Mouse (Mus musculus) kidney, postnatal 0 days (tissue): ENCODE measurements around the gene Ficd. TPM values are rescaled to one million over a fixed set of nuclear protein-coding genes. Genes with fewer than 3 reads are reported as not detected.

Source experiments
- ATAC-seq: fragments of 200-750 bp; cut with Nextera tagmentation; replicated peaks from 2 replicates; pipeline ENCODE4 v1.8.0; 2017; ENCODE audit warnings: low read depth, moderate number of reproducible peaks, moderate TSS enrichment, moderate library complexity; ENCODE audit not compliant: low FRiP score
- DNase-seq: peaks from one replicate; pipeline ENCODE4 v3.0.0-alpha.2; 2016; ENCODE audit warnings: low spot score
- H3K27ac ChIP-seq: fragments of 300-500 bp; sonication (generic); 2 replicates; pipeline ENCODE4 v1.5.1; 2014; ENCODE audit warnings: mild to moderate bottlenecking
- H3K27me3 ChIP-seq: fragments of 300-500 bp; sonication (generic); 2 replicates; pipeline ENCODE4 v1.6.1; 2014; ENCODE audit warnings: low read length, mixed read lengths; ENCODE audit not compliant: insufficient read depth
- H3K36me3 ChIP-seq: fragments of 300-500 bp; sonication (generic); 2 replicates; pipeline ENCODE4 v1.6.1; 2014; ENCODE audit warnings: low read length, mixed read lengths; ENCODE audit not compliant: insufficient read depth
- H3K4me1 ChIP-seq: fragments of 300-500 bp; sonication (generic); replicated peaks from 2 replicates; pipeline ENCODE4 v1.6.1; 2014; ENCODE audit warnings: antibody characterized with exemption, low read length, mixed read lengths; ENCODE audit not compliant: insufficient read depth
- H3K4me2 ChIP-seq: fragments of 300-500 bp; sonication (generic); 2 replicates; pipeline ENCODE4 v1.6.1; 2014; ENCODE audit warnings: mild to moderate bottlenecking, low read length, moderate library complexity, mixed read lengths
- H3K4me3 ChIP-seq: fragments of 300-500 bp; sonication (generic); replicated peaks from 2 replicates; pipeline ENCODE4 v1.5.1; 2014; ENCODE audit warnings: low read depth, low read length
- H3K9ac ChIP-seq: fragments of 300-500 bp; sonication (generic); 2 replicates; pipeline ENCODE4 v1.6.1; 2014; ENCODE audit warnings: low read depth, low read length
- H3K9me3 ChIP-seq: fragments of 300-500 bp; sonication (generic); replicated peaks from 2 replicates; pipeline ENCODE4 v1.6.1; 2016; ENCODE audit warnings: low read length, inconsistent platforms, mixed read lengths
- CTCF ChIP-seq: IDR thresholded peaks from 2 replicates; pipeline ENCODE4 v1.5.1; 2016; ENCODE audit warnings: antibody characterized with exemption, low read depth, mild to moderate bottlenecking, moderate library complexity
- WGBS: fragments of 180-500 bp; shearing (Covaris S2); extraction: QIAGEN DNeasy Blood & Tissue Kit; methylation state at CpG from one replicate; pipeline ENCODE4 v1.1.7; 2014; 5-methylcytosine and 5-hydroxymethylcytosine counted together
- polyA plus RNA-seq: library from polyadenylated mRNA; unstranded; fragments of >200 nt; fragmentation: Nextera tagmentation; extraction: Ambion mirVana; gene quantifications from 2 replicates; pipeline ENCODE4 v1.2.1, GENCODE M21; 2015

Gene Ficd
- polyA plus RNA-seq, 1 experiment from 2014 or later, result 5.4 TPM

- no peak overlapping the region for H3K4me3 ChIP-seq
- DNase-seq (no peak), ATAC-seq (no peak)
- H3K9me3 ChIP-seq, result no peaks in the 10 kb centered on the region
- no peak overlapping the region for H3K9ac ChIP-seq
- no peak overlapping the region for H3K27ac ChIP-seq
- 71% methylated on average over 7 of the region's 7 CpGs for whole genome bisulfite sequencing
- no peaks in the 10 kb centered on the region for H3K27me3 ChIP-seq
- no peaks in the 10 kb centered on the region for H3K36me3 ChIP-seq
- H3K4me1 ChIP-seq, result no peaks in the 10 kb centered on the region
- no peak for TF ChIP-seq CTCF
- H3K4me2 ChIP-seq, result no peak overlapping the region
Observed at GRCm38 (mm10) chr5:113728011-113728410, 7.6 kb upstream of the Ficd start.

- Histone ChIP-seq H3K27ac (no peak overlapping the region), H3K9ac (no peak overlapping the region), H3K9me3 (no peaks in the 10 kb centered on the region), H3K4me1 (no peaks in the 10 kb centered on the region), H3K4me2 (no peak overlapping the region), H3K27me3 (no peaks in the 10 kb centered on the region), H3K4me3 (no peak overlapping the region), H3K36me3 (no peaks in the 10 kb centered on the region)
- TF ChIP-seq CTCF, result no peak
- 82% methylated on average over 7 of the region's 7 CpGs for WGBS
- DNase-seq (no peak), ATAC-seq (no peak)
Observed at GRCm38 (mm10) chr5:113728691-113729090, 6.9 kb upstream of the Ficd start.

- no peak overlapping the region for H3K4me2 ChIP-seq
- H3K36me3 ChIP-seq, result no peaks in the 10 kb centered on the region
- H3K9me3 ChIP-seq, result no peaks in the 10 kb centered on the region
- H3K4me3 ChIP-seq, result no peak overlapping the region
- H3K27me3 ChIP-seq, result no peaks in the 10 kb centered on the region
- 40% methylated on average over 7 of the region's 7 CpGs for WGBS
- no peak for TF ChIP-seq CTCF
- ATAC-seq, result no peak
- H3K4me1 ChIP-seq, result no peaks in the 10 kb centered on the region
- H3K27ac ChIP-seq, result no peak overlapping the region
- peak; percentile 10 for DNase-seq
- H3K9ac ChIP-seq, result no peak overlapping the region
Observed at GRCm38 (mm10) chr5:113730641-113731121, 4.9 kb upstream of the Ficd start.

DNA sequence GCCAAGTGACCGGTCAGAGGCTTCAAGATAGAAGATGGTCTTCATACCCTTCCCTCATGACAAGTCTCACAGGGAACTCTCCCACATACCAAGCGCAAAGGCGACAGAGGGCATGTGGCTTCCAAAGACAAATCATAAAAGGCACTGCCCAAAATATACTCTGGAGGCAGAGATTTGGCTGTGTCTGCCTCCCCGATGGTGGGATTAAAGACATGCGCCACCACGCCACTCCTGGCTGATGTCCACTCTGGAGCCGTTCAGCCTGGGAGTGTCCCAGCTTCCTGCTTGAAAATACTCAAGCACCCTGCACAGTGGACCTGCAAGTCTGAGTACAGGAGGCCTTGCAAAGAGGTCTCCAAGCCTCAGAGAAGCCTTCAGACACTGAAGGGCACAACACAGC lies 4.4 kb upstream of the Ficd start:
- ATAC-seq (no peak), DNase-seq (no peak)
- Histone ChIP-seq H3K4me1 (no peaks in the 10 kb centered on the region), H3K9me3 (no peaks in the 10 kb centered on the region), H3K27ac (no peak overlapping the region), H3K36me3 (no peaks in the 10 kb centered on the region), H3K4me3 (no peak overlapping the region), H3K27me3 (no peaks in the 10 kb centered on the region), H3K4me2 (no peak overlapping the region), H3K9ac (no peak overlapping the region)
- no peak for TF ChIP-seq CTCF
- 81% methylated on average over 7 of the region's 7 CpGs for WGBS

DNA sequence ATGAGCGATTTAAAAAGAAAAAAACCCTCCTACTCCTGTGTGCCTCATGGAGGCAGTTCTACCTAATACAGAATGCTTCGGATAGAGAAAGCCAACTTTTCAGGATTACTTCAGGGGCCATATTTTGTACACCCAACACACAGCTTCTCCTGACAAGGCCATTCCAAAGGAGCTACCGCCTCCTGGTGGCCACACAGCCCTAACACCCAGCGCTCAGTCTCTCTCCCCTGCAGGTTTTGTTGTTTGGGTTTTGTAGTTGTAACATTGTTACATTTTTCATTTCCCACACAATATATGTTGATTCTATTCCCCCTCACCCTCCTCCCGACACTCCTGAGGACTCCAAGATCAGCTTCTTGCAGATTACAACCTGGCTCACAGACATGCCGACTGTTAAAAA lies 3.4 kb upstream of the Ficd start:
- peak; percentile 85 for TF ChIP-seq CTCF
- Histone ChIP-seq H3K9me3 (no peaks in the 10 kb centered on the region), H3K36me3 (no peaks in the 10 kb centered on the region), H3K4me1 (no peaks in the 10 kb centered on the region), H3K27ac (no peak overlapping the region), H3K4me3 (no peak overlapping the region), H3K27me3 (no peaks in the 10 kb centered on the region), H3K4me2 (no peak overlapping the region), H3K9ac (no peak overlapping the region)
- ATAC-seq, result no peak
- peak; percentile 69 for DNase-seq
- WGBS, result 29% methylated on average over 6 of the region's 6 CpGs

DNA sequence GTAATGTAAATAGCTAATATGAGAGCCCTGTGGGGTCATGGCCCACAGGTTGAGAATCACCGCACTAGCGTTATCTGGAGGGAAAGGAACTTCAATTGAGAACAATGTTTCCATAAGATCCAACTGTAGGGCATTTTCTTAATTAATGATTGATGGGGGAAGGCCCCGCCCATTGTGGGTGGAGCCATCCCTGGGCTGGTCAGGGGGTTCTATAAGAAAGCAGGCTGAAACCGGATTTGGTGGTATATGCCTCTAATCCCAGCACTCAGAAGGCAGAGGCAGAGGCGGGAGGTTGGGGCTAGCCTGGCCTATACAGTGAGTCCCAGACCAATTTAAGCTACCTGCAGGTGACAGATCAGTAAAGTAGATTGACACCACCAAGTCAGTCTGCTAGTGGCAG lies 1.2 kb upstream of the Ficd start:
- TF ChIP-seq CTCF, result no peak
- no peak for ATAC-seq
- Histone ChIP-seq H3K27me3 (no peaks in the 10 kb centered on the region), H3K36me3 (0 out of 2 replicates have a peak, but pooled peaks cover 11% of the 10 kb centered on the region), H3K27ac (no peak overlapping the region), H3K9me3 (no peaks in the 10 kb centered on the region), H3K9ac (no peak overlapping the region), H3K4me1 (no peaks in the 10 kb centered on the region), H3K4me3 (no peak overlapping the region), H3K4me2 (no peak overlapping the region)
- WGBS, result 71% methylated on average over 5 of the region's 5 CpGs
- no peak for DNase-seq

GRCm38 (mm10) chr5:113735023-113735344 lies 619 bp upstream of the Ficd start:
- H3K4me3 ChIP-seq, result peak overlapping the region; percentile 73
- 27% methylated on average over 7 of the region's 7 CpGs for WGBS
- no peaks in the 10 kb centered on the region for H3K4me1 ChIP-seq
- peak overlapping the region; percentile 90 for H3K4me2 ChIP-seq
- peak overlapping the region; percentile 55 for H3K9ac ChIP-seq
- peak; percentile 22; the same call in 1 of the 2 replicates for ATAC-seq
- no peak for DNase-seq
- no peaks in the 10 kb centered on the region for H3K27me3 ChIP-seq
- peak overlapping the region; percentile 94 for H3K27ac ChIP-seq
- H3K9me3 ChIP-seq, result no peaks in the 10 kb centered on the region
- no peak for TF ChIP-seq CTCF
- 0 out of 2 replicates have a peak, but pooled peaks cover 11% of the 10 kb centered on the region for H3K36me3 ChIP-seq
